Mouse (Mus musculus) cerebellum, postnatal 36 days (tissue): Measurements from ENCODE around the gene Znhit2.
"Not testable (repeated sequence)": the region's sequence is repeated elsewhere in the genome, so short reads cannot be mapped to it uniquely, and the experiment has no call there.

Experiments
- DNase-seq, 2 experiments: peaks; one replicate each; pipeline ENCODE4 v3.0.0; 2021 to 2022; ENCODE audit warnings: mixed read lengths in 2 of 2

Znhit2 gene

GRCm38 (mm10) chr19:6061021-6061533, at the start of gene Znhit2:
Gene Znhit2 (plus strand): TSS chr19:6061192.
- peak; percentile 89 to 92 for DNase-seq

GRCm38 (mm10) chr19:6013691-6014090, 47.3 kb upstream of the Znhit2 start:
- no peak for DNase-seq

GRCm38 (mm10) chr19:6014991-6015510, 45.9 kb upstream of the Znhit2 start:
- DNase-seq: peak; percentile 42 to 49

- peak; percentile 58 to 63 for DNase-seq
Observed at GRCm38 (mm10) chr19:6015511-6016315, 45.3 kb upstream of the Znhit2 start, which contains the start of gene Capn1. Gene Capn1 (minus strand): TSS chr19:6015897.

- no peak for DNase-seq
Observed at GRCm38 (mm10) chr19:6016532-6016931, 44.5 kb upstream of the Znhit2 start.

- DNase-seq: peak; percentile 89 to 92
Observed at GRCm38 (mm10) chr19:6018142-6019089, 42.6 kb upstream of the Znhit2 start.

GRCm38 (mm10) chr19:6020276-6020675, 40.7 kb upstream of the Znhit2 start:
- DNase-seq: no peak

- no peak for DNase-seq
Observed at GRCm38 (mm10) chr19:6023059-6023458, 37.9 kb upstream of the Znhit2 start.

- DNase-seq: no peak
Observed at GRCm38 (mm10) chr19:6023930-6024329, 37.1 kb upstream of the Znhit2 start.

- DNase-seq: no peak
Observed at GRCm38 (mm10) chr19:6028991-6029390, 32.0 kb upstream of the Znhit2 start.

GRCm38 (mm10) chr19:6029426-6029825, 31.6 kb upstream of the Znhit2 start:
- DNase-seq: no peak

- DNase-seq: no peak
Observed at GRCm38 (mm10) chr19:6030520-6031280, 30.3 kb upstream of the Znhit2 start.

GRCm38 (mm10) chr19:6035966-6036585, 24.9 kb upstream of the Znhit2 start:
- DNase-seq: no peak

- DNase-seq: no peak
Observed at GRCm38 (mm10) chr19:6037695-6038094, 23.3 kb upstream of the Znhit2 start.

GRCm38 (mm10) chr19:6038326-6038725, 22.7 kb upstream of the Znhit2 start:
- DNase-seq: no peak

GRCm38 (mm10) chr19:6040002-6040401, 21.0 kb upstream of the Znhit2 start:
- no peak for DNase-seq

GRCm38 (mm10) chr19:6042293-6042692, 18.7 kb upstream of the Znhit2 start:
- DNase-seq: no peak

- DNase-seq: not testable (repeated sequence)
Observed at GRCm38 (mm10) chr19:6044102-6044501, 16.9 kb upstream of the Znhit2 start.

- DNase-seq: peak in 1 of 2 experiments; percentile 4
Observed at GRCm38 (mm10) chr19:6045366-6046293, 15.4 kb upstream of the Znhit2 start.
